Mouse (Mus musculus) erythroblast, embryonic 14.5 days (primary cell): ENCODE data around the gene Cdk5r1.
A peak's percentile ranks its signal among the peaks of the same experiment; 100 is the strongest.

Experiments used
- GATA1 ChIP-seq: IDR thresholded peaks from 2 replicates; pipeline ENCODE4 v1.6.1; 2012; ENCODE audit warnings: low read length, inconsistent platforms, mixed read lengths
- TAL1 ChIP-seq: IDR thresholded peaks from 3 replicates; pipeline ENCODE4 v1.6.1; 2012; ENCODE audit warnings: low read length, inconsistent platforms, mixed read lengths

- TF ChIP-seq TAL1 (no peak), GATA1 (peak; percentile 19; the same call in 1 of the 2 replicates)
These were observed 47.8 kb upstream of the Cdk5r1 start for GRCm38 (mm10) chr11:80429009-80429475.
